Mouse (Mus musculus): ENCODE data around the gene Megf9.

The Megf9 gene

GRCm38 (mm10) chr4:70531021-70531420 is 3.8 kb downstream of the Megf9 start:
- in situ Hi-C loops (cut with MboI, MseI), result loop anchor here (10.0 to 25.0 kb wide), 2 partner anchors 126 to 1656 kb away; no protein-coding TSS in a partner anchor

- in situ Hi-C loops (cut with MboI, MseI), result loop anchor here in 1 of 2 experiments (25.0 kb wide), 1 partner anchor 1659 kb away; no protein-coding TSS in a partner anchor
Measured at GRCm38 (mm10) chr4:70528622-70529021, 6.2 kb downstream of the Megf9 start.

GRCm38 (mm10) chr4:70523346-70523745 is 11.4 kb downstream of the Megf9 start:
- in situ Hi-C loops (cut with MboI, MseI), result no loop called here

- in situ Hi-C loops (cut with MboI, MseI), result no loop called here
Measured at GRCm38 (mm10) chr4:70521506-70522292, 13.1 kb downstream of the Megf9 start.

- in situ Hi-C loops (cut with MboI, MseI), result no loop called here
Measured at GRCm38 (mm10) chr4:70517646-70518045, 17.1 kb downstream of the Megf9 start.

DNA sequence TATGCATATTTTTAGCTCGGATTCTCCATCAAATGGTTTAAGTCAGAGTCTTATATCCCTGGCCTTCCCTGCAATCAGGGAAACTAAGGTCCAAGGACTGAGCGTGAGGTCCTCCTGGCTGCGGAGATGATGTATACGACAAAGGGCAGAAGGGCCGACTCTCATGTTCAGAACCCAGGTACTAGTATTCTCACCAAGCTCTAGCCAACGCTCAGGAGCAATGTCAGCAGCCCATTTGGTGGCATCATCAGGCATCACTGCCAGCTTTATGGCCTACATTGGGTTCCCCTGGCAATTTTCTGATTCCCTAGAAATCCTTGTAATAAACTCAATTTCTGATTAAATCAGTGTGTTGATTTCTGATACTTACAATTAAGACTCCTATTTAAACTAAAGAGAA is 18.5 kb downstream of the Megf9 start:
- in situ Hi-C loops (cut with MboI, MseI), result no loop called here

DNA sequence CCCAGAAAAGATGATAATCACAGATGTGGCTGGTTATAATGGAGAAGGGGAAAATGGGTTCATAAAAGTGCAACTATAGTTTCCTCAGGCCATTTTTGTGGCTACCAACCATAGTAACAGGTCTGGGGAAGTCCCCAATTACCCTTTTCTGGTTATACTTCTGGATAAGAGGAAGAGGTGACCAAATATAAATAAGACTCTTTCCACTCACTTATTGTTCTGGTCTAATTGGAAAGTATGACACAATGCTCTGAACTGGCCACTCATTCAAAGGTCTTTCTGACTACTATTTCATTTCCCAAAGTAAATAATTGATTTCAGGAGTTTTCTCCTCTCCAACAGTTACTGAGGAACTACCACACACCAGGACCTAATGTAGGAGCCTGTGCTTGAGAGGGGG is 19.3 kb downstream of the Megf9 start:
- in situ Hi-C loops (cut with MboI, MseI), result no loop called here

DNA sequence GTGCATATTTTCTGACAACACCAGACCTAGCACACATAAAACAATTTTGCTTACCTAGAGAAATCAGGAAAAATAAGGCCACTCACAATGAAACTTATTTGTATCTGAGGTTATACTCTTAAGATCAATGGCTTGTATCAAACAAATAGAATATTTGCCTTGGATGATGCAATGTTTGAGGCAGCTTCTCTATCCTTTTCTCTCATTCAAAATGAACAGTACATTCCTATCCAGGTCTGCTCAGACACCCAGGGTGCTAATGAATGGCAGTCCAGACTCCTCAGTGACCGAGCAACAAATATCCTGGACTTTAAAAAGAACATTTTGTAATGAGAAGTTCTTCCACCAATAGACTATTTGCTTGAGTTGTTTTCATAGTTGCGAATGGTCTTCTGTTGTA is 24.8 kb downstream of the Megf9 start:
- in situ Hi-C loops (cut with MboI, MseI), result no loop called here

DNA sequence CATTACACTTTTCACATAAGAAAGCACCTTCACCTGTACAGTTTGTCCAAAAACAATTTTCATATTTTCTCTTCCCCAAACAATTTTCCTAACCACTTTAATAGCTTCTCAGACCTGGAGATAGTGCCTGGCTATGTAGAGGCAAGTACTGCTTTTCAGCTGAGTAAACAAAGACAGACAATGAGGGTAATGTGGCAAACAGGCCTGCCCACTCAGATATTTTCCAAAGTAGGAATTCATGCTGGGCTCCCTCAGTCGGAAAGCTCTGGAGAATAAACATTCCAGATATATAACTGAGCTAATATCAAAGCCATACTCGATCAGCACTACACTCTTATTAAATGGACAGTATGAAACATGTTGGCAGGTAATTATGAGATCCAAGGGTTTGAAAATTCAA is 25.2 kb downstream of the Megf9 start:
- in situ Hi-C loops (cut with MboI, MseI), result no loop called here

DNA sequence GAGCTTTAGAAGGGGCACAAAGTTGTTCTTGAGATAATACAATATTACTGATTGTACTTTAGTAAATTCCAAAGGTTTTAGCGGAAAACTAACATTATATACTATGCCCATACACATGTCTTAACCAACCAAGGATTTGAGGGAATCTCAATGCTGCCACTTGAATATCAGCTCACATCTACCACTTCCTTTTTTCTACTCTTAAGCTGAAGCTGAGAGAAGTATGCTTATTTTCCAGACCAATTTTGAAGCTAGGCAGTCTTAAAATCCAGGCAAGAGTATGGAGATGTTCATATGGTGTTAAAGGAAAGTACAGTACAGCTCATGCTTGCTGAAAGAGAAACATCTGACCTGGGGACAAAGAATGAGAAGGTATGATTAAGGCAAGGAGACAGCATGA is 26.6 kb downstream of the Megf9 start:
- in situ Hi-C loops (cut with MboI, MseI), result no loop called here

DNA sequence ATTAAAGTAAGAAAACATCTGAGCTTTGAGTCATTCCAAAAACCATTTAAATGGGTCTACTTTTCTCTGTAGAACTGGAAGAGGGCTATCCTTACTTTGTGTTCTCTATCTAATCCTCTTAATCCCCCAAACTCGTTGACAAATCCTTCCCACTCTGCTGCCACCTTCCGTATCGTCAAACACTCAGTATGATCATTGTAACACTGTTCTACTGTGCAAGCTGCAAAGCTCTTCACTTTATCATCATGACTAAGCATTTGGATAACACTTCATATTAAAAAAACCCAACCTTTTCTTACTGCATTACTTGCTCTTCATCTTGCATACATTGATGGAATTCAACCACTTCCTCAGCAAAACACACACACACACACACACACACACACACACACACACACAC is 28.8 kb downstream of the Megf9 start:
- in situ Hi-C loops (cut with MboI, MseI), result no loop called here

DNA sequence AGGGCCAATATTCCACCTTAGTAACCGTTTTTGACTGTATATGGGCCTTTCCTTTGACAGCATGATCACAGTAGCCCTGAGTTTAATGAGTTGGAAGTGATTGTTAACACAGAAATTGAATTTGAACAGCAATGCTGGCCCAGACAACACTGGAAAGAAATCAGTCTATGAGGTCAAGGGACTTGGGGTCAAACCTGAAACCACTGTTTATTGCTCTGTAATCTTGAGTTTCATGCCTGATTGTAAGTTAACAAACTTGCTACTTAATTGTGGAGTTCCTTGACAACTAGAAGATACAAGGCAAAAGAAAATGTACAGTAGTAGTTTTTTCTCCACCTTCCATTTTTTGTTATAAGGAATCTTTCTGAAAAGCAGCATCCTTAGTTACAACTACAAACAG is 31.0 kb downstream of the Megf9 start:
- in situ Hi-C loops (cut with MboI, MseI), result no loop called here

DNA sequence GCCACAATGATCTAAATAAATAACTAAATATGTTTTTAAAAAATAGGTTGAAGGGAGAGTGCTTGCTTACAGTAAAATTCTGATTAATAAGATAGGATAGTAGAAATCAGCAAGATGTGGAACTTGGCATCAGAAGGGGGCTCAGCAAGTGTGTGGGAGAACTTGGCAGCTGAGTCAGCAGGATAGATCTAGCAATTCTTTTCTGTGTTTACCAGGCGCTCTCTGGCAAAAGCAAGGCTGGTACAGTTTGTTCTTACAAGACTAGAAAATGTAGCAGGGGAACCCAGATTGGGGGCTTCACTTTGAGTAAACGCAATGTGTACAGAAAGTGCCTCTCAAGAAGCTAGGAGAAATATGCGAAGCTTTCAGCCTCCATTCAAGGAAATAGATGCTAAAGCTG is 35.5 kb downstream of the Megf9 start:
- in situ Hi-C loops (cut with MboI, MseI), result no loop called here

- in situ Hi-C loops (cut with MboI, MseI), result no loop called here
Measured at GRCm38 (mm10) chr4:70496978-70497377, 37.8 kb downstream of the Megf9 start.

DNA sequence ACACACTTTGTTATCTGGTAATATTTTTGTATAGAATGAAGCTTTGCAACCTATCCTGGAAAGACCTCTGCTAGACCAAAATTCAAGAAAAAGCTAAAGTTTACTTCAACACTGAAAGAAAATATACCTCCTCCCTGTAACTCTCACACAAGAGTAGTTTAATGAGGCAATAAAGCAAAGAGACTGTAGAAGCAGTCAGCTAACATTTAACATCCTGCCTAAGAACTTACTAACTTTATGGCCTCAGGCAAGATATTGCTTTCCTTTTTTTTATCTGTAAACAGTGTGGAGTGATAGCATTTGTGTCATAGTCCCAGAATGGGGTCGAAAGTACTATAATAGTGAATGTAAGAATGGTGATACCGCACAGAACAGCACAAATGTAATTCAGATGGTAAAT is 45.0 kb downstream of the Megf9 start:
- in situ Hi-C loops (cut with MboI, MseI), result loop anchor here in 1 of 2 experiments (10.0 kb wide), 1 partner anchor 1885 kb away; no protein-coding TSS in a partner anchor

- in situ Hi-C loops (cut with MboI, MseI), result loop anchor here in 1 of 2 experiments (10.0 kb wide), 1 partner anchor 1886 kb away; no protein-coding TSS in a partner anchor
Measured at GRCm38 (mm10) chr4:70488415-70488814, 46.4 kb downstream of the Megf9 start.

DNA sequence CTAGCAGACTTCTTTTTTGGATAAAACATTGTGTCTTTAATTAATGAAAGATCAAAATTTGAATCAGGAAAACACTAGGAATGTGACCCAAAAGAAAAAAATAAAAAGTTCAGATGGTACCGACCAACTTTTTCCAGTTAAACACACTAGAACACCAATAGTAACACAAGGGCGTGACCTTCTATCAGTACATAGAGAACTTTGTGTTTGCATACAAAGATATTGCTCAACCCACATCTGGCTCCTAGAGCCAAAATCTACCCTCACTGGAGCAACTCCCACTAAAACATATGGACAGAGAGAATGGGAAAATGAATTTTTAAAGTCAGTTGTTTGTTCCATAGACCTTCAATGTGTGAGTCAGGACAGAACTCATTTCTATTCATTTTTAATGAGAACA is 50.7 kb downstream of the Megf9 start:
- in situ Hi-C loops (cut with MboI, MseI), result loop anchor here in 1 of 2 experiments (10.0 kb wide), 1 partner anchor 1891 kb away; no protein-coding TSS in a partner anchor

DNA sequence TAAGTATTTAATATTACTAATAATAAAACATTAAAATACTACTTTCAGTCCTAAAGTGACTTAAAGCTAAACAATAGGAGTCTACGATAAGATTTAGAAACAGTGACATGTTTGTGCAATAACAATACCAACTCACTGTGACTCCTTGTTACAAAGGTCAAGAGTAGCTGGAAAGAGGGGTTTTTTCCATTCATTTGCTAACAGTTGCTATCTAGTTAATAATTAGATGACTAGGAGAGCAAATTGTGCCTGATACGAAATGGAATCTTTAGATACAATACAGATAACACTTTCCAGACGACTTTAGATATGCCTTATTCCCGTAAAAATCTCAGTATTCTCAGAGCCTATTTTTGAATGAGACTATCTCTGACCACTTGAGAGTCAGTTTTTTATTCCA is 52.9 kb downstream of the Megf9 start:
- in situ Hi-C loops (cut with MboI, MseI), result loop anchor here in 1 of 2 experiments (10.0 kb wide), 1 partner anchor 1893 kb away; no protein-coding TSS in a partner anchor

- in situ Hi-C loops (cut with MboI, MseI), result no loop called here
Measured at GRCm38 (mm10) chr4:70471398-70471797, 63.4 kb downstream of the Megf9 start.

DNA sequence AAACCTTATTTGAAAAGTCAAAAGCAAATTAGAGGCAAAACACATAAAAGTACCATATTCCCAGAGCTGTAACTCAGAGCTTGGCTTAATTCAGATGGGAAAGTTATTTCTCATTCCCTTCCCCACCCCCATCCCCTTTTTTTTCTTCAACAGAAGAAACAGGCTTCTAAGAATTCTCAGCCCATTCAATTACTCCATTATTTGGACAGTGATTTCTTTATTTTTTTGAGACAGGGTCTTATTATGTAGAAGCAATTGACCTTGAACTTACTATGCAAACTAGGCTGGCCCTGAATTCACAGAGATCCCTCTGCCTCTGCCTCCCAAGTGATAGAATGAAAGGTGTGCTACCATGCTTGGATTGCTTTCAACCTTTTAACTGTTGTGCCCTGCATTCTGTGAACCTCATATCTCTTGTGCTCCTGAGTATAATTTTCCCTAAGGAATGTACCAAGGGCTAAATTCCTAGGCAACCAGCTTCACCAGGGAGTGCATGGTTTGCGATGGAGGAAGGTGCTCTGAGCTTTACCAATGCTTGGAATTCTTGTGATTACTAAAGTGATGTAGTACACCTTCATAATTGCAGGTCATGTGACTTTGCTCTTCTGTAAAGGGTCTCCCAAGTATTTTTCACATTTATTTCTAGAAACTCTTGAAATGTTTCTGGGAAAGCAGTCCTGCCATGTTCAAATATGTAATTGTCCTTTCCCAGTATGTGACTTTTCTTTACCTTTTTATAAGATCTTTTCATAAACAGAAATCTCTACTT is 68.7 kb downstream of the Megf9 start:
- in situ Hi-C loops (cut with MboI, MseI), result no loop called here

- in situ Hi-C loops (cut with MboI, MseI), result no loop called here
Measured at GRCm38 (mm10) chr4:70463302-70463701, 71.5 kb downstream of the Megf9 start.

GRCm38 (mm10) chr4:70461416-70461815 is 73.4 kb downstream of the Megf9 start:
- in situ Hi-C loops (cut with MboI, MseI), result no loop called here
